Mouse (Mus musculus): ENCODE measurements around the gene Pced1b.

- TF ChIP-seq POLR2A (IDR thresholded peaks at IDR 0.05; ENCODE audit: extremely low read depth, insufficient read depth, low read length) (no peak), CTCF (IDR thresholded peaks at IDR 0.05; ENCODE audit: low read depth, low read length) (no peak)
These were observed 25.2 kb downstream of the Pced1b start for GRCm38 (mm10) chr15:97271985-97272697.
